Mouse (Mus musculus): Measurements from ENCODE around the gene Exoc1.

DNA sequence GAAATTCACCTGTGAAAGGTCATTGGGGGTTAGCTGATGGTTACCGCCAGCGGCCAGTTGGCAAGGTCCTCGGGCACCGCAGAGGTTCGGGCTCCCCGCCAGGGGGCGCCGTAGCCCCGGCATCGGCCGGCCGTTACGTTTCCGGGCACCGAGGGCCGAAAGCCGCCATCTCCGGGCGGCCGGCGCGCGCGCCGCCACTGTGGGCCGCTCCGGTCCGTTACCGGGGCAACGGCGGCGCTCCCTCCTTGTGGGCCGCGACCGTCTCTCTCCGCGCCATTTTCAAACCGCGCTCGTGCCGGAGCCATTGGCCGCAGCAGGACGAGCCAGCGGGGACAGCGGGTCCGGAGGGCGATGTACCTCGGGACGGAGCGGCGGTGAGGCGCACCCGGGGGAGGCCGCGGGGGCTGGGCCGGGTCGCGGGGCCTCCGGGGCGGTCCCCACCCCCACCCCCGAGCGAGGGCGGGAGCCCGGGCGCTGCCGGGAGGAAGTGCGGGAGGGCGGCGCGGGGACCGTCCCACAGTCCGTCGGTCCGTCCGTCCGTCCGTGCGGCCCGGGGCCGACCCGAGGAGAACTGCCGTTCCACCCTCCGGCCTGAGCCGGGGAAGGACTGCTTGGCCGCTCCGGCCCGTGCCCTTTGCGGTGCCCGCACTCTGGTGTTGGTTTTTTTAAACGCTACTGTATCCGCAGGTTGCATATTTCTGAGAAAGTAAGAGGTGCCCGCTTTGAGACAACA is 59.6 kb downstream of the Exoc1 start, which contains the start of gene Cep135:
- TF ChIP-seq CTCF (IDR thresholded peaks at IDR 0.05; ENCODE audit: extremely low read depth, insufficient read depth, low read length), result peak; percentile 25; the same call in 1 of the 2 replicates
- no peak for TF ChIP-seq POLR2A (IDR thresholded peaks at IDR 0.05; ENCODE audit: extremely low read depth, insufficient read depth, low read length)

Measured in cortical plate, adult 2 months (tissue).